Mouse (Mus musculus): Measurements from ENCODE around the gene Pdzd7.

GRCm38 (mm10) chr19:45073871-45074542 is 28.5 kb upstream of the Pdzd7 start:
- TF ChIP-seq GATA1 (IDR thresholded peaks at IDR 0.05; ENCODE audit: borderline replicate concordance, low read length) (no peak), FLI1 (IDR thresholded peaks at IDR 0.05; ENCODE audit: low read length) (no peak)

Data from megakaryocyte, embryonic 14.5 days (primary cell).